Mouse (Mus musculus) ovary, adult 18-20 months (tissue): ENCODE measurements around the gene Ppp4c.
"Not testable (repeated sequence)": the region's sequence is repeated elsewhere in the genome, so short reads cannot be mapped to it uniquely, and the experiment has no call there.

Experiments used
- DNase-seq: peaks from one replicate; pipeline ENCODE4 v3.0.0; 2022; ENCODE audit warnings: low spot score, mixed read lengths

Ppp4c gene

GRCm38 (mm10) chr7:126781661-126782370 lies 10.5 kb downstream of the Ppp4c start:
- no peak for DNase-seq

DNA sequence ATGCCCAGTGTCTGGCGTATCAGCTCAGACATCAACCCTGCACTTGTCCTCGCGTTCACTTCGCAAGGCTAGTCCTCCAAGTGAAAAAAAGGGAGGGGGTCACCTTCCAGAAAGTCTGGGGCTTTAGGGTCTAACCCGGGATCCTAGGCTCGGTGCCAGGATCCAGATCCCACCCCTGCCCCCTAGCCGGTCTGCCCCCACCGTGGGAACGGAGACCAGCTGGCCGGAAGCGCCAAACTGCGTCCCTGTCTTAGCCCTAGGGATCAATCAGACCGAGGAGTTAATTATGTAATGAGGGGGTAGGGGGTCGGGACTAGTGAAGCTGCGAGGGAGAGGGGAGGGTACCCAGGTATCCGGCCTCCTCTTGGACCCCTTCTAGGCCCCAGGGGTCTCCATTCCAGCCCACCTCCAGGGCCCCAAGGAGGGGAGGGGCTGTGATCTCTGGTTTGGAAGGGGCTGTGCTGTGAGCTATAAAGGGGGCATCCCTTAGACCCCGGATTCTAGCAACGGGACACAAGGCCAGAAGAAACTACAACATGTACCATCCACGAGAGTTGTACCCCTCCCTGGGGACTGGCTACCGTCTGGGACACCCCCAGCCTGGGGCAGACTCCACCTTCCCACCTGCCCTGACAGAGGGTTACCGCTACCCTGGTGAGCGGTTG lies 11.2 kb downstream of the Ppp4c start, which contains the start of gene Tbx6:
Tbx6 (plus strand) TSS at position 513 of the 665 bp plus-strand sequence.
- no peak for DNase-seq

- DNase-seq: peak; percentile 69
These were observed 12.0 kb downstream of the Ppp4c start for GRCm38 (mm10) chr7:126779983-126780970.

- DNase-seq: not testable (repeated sequence)
These were observed 13.2 kb downstream of the Ppp4c start for GRCm38 (mm10) chr7:126779101-126779500.

- DNase-seq: no peak
These were observed 14.1 kb downstream of the Ppp4c start for GRCm38 (mm10) chr7:126778147-126778546.

GRCm38 (mm10) chr7:126777476-126777875 lies 14.8 kb downstream of the Ppp4c start:
- DNase-seq: no peak

DNA sequence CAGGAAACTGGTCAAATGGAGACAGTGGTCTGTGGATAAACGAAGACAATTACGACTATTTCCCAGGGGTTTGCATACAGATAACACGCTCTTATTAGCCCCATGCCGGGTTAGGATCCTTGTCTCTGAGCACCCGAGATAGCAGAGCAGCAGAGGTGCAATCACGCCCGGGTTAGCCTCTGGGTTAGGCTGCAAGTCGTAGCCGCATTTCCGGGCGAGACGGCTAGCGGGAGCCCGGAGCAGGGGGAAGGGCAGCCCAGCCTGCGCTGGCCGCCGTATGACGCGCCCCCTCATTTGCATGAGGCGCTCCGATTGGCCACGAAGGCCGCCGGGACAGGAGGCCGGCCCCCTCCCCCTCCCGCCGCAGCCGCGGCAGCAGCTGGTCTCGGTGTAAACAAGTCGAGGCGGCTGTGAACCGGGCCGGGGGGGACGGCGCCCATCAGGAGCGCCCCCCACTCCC lies 15.7 kb downstream of the Ppp4c start, which contains the start of gene Ypel3:
Ypel3 (plus strand) TSS at position 358 of the 460 bp plus-strand sequence.
- peak; percentile 96 for DNase-seq

GRCm38 (mm10) chr7:126775978-126776234 lies 16.4 kb downstream of the Ppp4c start:
- DNase-seq: no peak

DNA sequence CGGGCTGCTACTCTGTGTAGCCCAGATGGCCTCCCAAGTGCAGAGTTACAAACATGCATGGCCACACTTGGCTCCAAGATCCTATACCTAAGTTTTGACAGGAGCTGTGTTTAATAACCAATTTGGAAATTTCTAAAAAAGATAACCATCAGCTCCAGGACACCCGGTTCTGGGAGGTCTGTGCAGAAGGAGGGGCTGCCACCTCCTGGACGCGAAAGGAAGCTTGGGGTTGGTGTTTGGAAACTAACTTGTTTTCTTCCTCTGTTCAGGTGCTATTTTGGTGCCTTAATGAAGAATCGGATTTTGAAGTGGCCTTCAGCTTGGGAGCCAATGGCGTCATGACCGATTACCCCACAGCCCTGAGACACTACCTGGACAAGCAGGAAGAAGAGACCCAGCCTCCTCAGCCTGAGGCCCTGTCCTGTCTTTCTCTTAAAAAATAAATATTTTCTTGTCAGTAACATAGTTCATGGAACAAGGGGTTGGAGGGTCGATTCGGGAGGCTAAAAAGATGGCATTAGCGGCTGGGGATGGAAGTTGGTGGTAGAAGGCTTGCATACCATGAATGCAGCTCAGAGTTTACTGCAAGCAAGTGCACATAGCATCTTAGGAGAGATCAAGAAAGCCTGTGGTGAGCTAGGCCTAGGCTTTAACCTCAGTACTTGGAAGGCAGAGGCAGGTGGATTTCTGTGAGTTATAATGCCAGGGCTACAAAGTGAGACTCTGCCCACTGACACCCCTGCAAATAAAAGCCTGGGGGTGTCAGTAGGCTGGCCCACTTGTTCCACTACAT lies 16.9 kb downstream of the Ppp4c start:
- no peak for DNase-seq

DNA sequence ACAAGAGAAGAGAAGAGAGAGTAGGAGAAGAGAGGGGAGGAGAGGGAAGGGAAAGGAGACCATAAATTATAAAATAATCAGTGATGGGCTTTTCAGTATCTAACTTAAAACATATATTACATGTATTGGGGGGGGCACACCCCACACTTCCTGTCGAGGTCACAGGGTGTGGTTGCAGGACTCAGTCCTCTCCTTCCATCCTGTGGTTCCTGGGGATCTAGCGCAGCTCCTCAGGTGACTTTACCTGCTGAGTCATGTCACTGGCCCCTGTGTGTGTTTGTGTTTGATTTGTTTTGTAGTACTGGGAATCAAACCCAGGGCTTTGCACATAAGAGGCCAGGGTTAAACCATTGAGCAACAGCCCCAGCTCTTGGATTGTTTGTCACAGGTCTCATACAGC lies 17.8 kb downstream of the Ppp4c start:
- no peak for DNase-seq

DNA sequence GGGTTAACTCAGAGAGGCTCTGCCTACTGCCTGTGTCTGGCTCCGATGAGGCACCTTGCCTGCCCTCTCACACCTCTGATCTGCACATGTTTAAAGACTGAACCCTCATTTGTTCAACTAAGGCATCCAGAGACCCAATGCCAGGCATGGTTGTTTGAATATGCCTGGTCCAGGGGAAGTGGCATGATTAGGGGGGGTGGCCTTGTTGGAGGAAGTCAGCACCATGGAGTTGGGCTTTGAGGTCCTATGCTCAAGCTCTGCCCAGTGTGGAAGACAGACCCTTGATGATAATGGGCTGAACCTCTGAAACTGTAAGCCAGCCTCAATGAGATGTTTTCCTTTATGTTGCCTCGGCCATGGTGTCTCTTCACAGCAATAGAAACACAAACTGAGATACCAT lies 18.9 kb downstream of the Ppp4c start:
- no peak for DNase-seq

DNA sequence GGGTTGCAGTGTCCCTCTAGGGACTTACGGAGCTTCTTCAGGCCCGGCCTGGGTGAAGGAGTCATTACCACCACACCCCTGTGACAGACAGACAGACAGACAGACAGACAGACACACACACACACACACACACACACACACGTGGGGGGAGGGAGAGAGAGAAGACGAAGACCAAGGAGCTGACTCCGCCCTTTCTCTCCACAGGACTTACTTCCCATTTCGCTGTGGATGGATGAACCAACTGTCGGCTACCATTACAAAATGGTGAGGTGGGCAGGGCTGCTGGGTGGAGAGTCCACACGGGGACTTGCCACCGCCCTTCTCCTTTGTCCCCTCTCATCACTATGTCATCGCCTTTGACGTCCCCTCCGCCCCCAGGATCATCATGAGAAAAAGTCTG lies 21.5 kb downstream of the Ppp4c start:
- no peak for DNase-seq

DNA sequence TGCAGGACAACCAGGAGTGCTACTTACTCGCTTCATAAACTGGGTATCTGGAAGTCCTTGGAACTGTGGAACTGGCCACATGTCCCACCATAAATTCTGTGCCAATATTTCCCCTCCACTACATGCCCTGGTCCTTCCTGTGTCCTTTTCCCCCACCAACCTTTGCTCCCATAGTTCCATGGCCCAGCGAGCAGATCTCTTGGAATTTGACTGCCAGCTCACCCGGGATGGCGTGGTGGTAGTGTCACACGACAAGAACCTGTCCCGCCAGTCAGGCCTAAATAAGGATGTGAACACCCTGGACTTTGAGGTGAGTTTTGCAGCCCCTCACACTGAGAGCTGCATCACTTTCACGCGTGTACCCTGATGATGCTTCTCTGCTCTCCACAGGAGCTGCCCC lies 25.3 kb downstream of the Ppp4c start:
- no peak for DNase-seq

- DNase-seq: no peak
These were observed 26.1 kb downstream of the Ppp4c start, which contains the start of gene Gdpd3 for GRCm38 (mm10) chr7:126766201-126766600. Gene Gdpd3, plus strand, starts transcription at chr7:126766334.

DNA sequence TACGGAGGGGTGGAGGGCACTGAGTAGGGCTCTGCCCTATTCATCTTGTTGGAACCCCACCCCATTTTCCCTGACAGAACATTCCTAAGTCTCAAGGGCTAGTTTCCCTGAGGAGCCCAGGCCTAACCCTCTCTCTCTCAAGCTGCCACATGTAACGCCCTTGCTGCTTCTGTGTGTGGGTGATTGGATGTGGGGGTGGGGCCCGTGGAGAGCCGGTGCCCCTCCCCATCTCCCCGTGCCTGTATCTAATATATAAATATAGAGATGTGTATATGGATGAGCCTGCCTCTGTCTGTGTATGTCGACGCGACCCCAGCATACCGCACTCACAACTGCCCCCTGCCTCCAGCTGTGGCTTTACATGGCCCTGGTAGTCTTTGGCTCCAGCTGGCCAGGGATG lies 26.8 kb downstream of the Ppp4c start:
- no peak for DNase-seq

- DNase-seq: no peak
These were observed 29.8 kb downstream of the Ppp4c start for GRCm38 (mm10) chr7:126762471-126763008.

GRCm38 (mm10) chr7:126761529-126762067 lies 30.7 kb downstream of the Ppp4c start:
- no peak for DNase-seq

DNA sequence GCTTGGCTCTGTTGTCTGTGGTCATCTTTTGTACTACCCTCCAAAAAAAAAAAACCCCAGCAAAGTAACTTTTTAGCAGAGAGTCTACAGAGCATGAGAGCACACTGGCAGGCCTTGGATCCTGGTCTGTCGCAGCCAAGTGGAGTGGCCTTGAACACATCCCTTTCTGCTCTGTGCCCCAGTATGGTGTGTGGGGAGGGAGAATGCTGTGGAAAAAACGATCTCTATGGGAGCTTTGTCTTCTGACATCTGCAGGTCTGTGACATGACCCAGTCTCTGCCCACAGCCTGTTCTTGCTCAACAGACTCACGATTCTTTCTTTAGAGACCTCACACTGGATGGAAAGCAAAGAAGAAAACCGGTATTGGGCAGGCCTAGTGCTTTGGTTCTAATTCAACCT lies 31.3 kb downstream of the Ppp4c start:
- DNase-seq: peak; percentile 67

DNA sequence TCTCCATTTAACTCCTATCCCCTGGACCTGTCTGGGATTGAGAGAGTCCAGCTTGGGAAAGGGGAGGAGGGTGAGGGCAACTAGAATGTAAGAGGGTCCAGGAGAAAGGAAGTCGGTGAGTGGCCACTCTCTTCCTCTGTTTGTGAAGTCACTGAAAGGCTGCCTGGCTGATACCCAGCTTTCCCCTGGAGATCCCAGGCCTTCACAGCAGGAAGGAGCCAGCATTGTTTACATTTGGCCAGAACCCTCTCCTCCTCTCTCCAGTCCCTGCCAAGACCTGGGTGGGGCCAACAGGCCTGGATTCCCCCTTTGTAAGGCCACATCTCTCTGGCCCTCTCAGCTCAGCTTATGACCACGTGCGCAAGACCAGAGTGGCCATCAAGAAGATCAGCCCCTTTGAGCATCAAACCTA lies 31.9 kb downstream of the Ppp4c start:
- peak; percentile 88 for DNase-seq

GRCm38 (mm10) chr7:126759672-126760390 lies 32.5 kb downstream of the Ppp4c start:
- DNase-seq: no peak
